Mouse (Mus musculus) stomach, embryonic 14.5 days (tissue): ENCODE data around the gene Atp10a. TPM values are rescaled to one million over a fixed set of nuclear protein-coding genes. Genes with fewer than 3 reads are reported as not detected.
A peak's percentile ranks its signal among the peaks of the same experiment; 100 is the strongest.

Experiments used
- ATAC-seq: fragments of 200-750 bp; cut with Nextera tagmentation; 2 replicates; pipeline ENCODE4 v1.8.0; 2017; ENCODE audit warnings: low read depth, moderate TSS enrichment; ENCODE audit not compliant: insufficient number of reproducible peaks, insufficient read depth, low FRiP score
- H3K27ac ChIP-seq: fragments of 300-500 bp; sonication (generic); 2 replicates; pipeline ENCODE4 v1.5.1; 2014; ENCODE audit warnings: mild to moderate bottlenecking, low read length, moderate library complexity, mixed read lengths
- H3K27me3 ChIP-seq: fragments of 300-500 bp; sonication (generic); 2 replicates; pipeline ENCODE4 v1.6.1; 2014; ENCODE audit warnings: low read length, control low read depth, mixed read lengths; ENCODE audit not compliant: control insufficient read depth, insufficient read depth
- H3K36me3 ChIP-seq: fragments of 300-500 bp; sonication (generic); 2 replicates; pipeline ENCODE4 v1.6.1; 2014; ENCODE audit warnings: mild to moderate bottlenecking, control low read depth, low read length, moderate library complexity, mixed read lengths; ENCODE audit not compliant: control insufficient read depth, insufficient read depth
- H3K4me1 ChIP-seq: fragments of 300-500 bp; sonication (generic); 2 replicates; pipeline ENCODE4 v1.6.1; 2014; ENCODE audit warnings: low read length, control low read depth, mixed read lengths; ENCODE audit not compliant: control insufficient read depth, insufficient read depth
- H3K4me2 ChIP-seq: fragments of 300-500 bp; sonication (generic); replicated peaks from 2 replicates; pipeline ENCODE4 v1.6.1; 2014; ENCODE audit warnings: low read depth, low read length, control low read depth
- H3K4me3 ChIP-seq: fragments of 300-500 bp; sonication (generic); 2 replicates; pipeline ENCODE4 v1.5.1; 2014; ENCODE audit warnings: low read depth, low read length, control low read depth
- H3K9ac ChIP-seq: fragments of 300-500 bp; sonication (generic); replicated peaks from 2 replicates; pipeline ENCODE4 v1.6.1; 2014; ENCODE audit warnings: low read depth, mild to moderate bottlenecking, control low read depth, low read length, moderate library complexity, mixed read lengths
- H3K9me3 ChIP-seq: fragments of 300-500 bp; sonication (generic); 2 replicates; pipeline ENCODE4 v1.6.1; 2016; ENCODE audit warnings: low read depth, low read length, control low read depth; ENCODE audit not compliant: control insufficient read depth
- WGBS: fragments of 180-500 bp; shearing (Covaris S2); extraction: QIAGEN DNeasy Blood & Tissue Kit; methylation state at CpG from one replicate; pipeline ENCODE4 v1.1.7; 2014; 5-methylcytosine and 5-hydroxymethylcytosine counted together
- polyA plus RNA-seq: library from polyadenylated mRNA; unstranded; fragments of >200 nt; fragmentation: Nextera tagmentation; extraction: Ambion mirVana; gene quantifications from 2 replicates; pipeline ENCODE4 v1.2.1, GENCODE M21; 2014

Gene Atp10a
- polyA plus RNA-seq, 1 experiment from 2014 or later: 4.3 TPM

DNA sequence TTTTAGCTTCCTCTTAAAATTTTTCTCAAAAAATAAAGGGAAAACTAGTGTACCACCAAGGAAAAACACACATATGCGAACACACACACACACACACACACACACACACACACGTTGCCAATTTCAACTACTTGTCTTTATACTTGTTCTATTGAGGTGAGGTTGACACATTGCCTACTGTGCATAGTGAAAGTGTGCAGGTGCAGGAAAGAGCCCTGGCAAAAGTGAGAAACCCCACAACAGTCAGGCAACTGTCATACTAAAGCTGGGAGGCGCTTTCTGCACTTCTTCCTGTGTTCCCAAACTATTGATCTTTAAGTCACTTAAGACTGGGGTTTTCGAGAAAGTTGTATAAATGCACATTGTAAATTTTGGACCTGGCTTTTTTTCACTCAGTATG, 103.3 kb downstream of the Atp10a start:
- Histone ChIP-seq H3K27ac (no peak overlapping the region), H3K9me3 (no peaks in the 10 kb centered on the region), H3K4me1 (no peaks in the 10 kb centered on the region), H3K36me3 (no peaks in the 10 kb centered on the region), H3K4me2 (no peak overlapping the region), H3K9ac (no peak overlapping the region), H3K27me3 (no peaks in the 10 kb centered on the region), H3K4me3 (no peak overlapping the region)
- no peak for ATAC-seq
- WGBS: 91% methylated on average over 4 of the region's 4 CpGs

DNA sequence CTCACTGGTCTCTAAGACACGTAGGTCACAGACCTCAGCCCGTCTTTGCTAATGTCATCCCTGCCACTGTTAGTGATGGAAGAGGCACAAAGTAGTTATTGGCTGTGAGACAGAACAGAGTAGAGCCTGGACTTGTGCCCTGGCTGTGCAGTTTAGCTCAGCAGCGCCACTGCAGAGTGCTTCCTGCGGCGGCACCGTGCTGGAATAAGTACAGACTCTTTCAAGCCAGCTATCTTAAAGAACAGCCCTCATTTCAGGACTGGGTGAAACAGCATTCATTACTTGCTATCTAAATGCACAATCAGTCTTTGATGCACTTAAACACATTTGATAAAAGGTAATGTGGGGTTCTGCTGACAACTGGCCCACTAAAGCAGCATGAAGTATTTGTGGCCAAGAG, 111.3 kb downstream of the Atp10a start:
- H3K4me1 ChIP-seq: no peaks in the 10 kb centered on the region
- no peaks in the 10 kb centered on the region for H3K9me3 ChIP-seq
- no peak overlapping the region for H3K27ac ChIP-seq
- ATAC-seq: no peak
- no peaks in the 10 kb centered on the region for H3K36me3 ChIP-seq
- H3K4me2 ChIP-seq: no peak overlapping the region
- no peaks in the 10 kb centered on the region for H3K27me3 ChIP-seq
- WGBS: 57% methylated on average over 6 of the region's 6 CpGs
- H3K9ac ChIP-seq: no peak overlapping the region
- H3K4me3 ChIP-seq: no peak overlapping the region

DNA sequence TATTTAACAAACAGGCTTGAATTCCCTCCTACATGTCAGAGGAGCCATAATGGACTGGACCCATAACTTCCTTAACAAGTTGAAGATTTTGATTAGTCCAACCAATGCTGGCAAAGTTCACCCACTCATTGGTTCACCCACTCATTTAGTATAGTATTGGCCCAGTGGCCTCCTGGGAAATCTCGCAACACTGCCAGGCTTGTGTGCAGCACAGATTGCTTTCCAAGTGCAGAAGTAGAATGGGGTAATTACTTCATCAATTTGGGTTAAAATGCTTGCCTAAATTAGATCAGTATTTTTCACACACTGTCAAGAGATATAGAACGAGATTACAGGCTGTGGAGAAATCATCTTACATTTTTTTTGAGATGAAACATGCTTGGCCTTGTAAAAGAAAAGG, 112.3 kb downstream of the Atp10a start:
- WGBS: 74% methylated on average over 2 of the region's 2 CpGs
- Histone ChIP-seq H3K27me3 (no peaks in the 10 kb centered on the region), H3K4me3 (no peak overlapping the region), H3K27ac (no peak overlapping the region), H3K4me1 (no peaks in the 10 kb centered on the region), H3K36me3 (no peaks in the 10 kb centered on the region), H3K9me3 (no peaks in the 10 kb centered on the region), H3K4me2 (no peak overlapping the region), H3K9ac (no peak overlapping the region)
- no peak for ATAC-seq

DNA sequence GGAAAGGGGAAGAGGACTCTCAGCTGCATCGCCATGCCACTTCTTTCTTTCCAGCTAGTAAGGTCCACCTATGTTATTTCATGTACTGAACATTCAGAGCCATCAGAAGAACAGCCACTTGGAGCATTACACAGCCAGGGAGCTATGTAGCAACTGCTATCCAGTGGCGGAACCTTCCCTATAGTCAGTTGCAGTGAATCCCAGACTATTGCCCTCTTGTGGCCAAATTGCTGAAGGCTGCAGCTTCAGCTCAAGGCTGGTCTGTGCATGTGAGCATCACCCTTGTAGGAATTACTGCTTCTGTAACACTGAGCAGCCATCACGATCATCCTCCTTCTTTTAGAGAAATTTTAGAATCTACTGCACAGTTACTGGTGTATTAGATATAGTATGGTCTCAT, 114.3 kb downstream of the Atp10a start:
- Histone ChIP-seq H3K27ac (no peak overlapping the region), H3K9me3 (no peaks in the 10 kb centered on the region), H3K4me3 (no peak overlapping the region), H3K36me3 (no peaks in the 10 kb centered on the region), H3K27me3 (no peaks in the 10 kb centered on the region), H3K4me1 (no peaks in the 10 kb centered on the region), H3K9ac (no peak overlapping the region), H3K4me2 (no peak overlapping the region)
- ATAC-seq: no peak
- WGBS: 81% methylated on average over 3 of the region's 3 CpGs

DNA sequence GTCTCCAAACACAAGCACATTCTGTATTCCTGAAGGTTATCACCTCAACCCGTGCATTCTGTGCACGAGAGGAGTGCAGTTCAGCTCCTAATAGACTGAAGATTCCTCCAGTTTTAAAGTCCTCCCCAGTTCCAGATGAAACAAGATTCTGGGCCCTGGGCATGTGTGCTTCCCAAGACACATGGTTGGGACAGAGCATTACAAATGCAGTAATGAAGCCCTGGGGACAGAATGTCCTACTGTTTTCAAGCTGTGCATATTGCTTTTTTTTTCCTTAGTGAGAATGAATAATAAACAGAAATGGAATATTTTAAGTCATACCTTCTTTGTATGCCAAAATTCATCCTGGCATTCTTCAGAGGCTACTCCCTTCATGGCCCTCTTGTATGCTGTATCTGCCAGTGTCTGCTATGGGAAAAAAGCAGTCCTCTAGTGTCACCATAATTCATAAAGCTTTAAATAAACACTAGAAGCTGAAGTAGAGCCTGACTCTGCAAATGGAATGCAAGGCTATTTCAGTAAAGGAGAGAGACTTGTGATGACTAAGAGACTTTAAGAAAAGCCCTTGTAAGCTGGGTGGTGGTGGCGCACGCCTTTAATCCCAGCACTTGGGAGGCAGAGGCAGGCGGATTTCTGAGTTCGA, 116.2 kb downstream of the Atp10a start:
- ATAC-seq: no peak
- H3K27me3 ChIP-seq: no peaks in the 10 kb centered on the region
- H3K4me2 ChIP-seq: no peak overlapping the region
- no peaks in the 10 kb centered on the region for H3K9me3 ChIP-seq
- no peak overlapping the region for H3K4me3 ChIP-seq
- no peak overlapping the region for H3K9ac ChIP-seq
- no peaks in the 10 kb centered on the region for H3K4me1 ChIP-seq
- H3K27ac ChIP-seq: no peak overlapping the region
- H3K36me3 ChIP-seq: no peaks in the 10 kb centered on the region
- 73% methylated on average over 6 of the region's 6 CpGs for WGBS

DNA sequence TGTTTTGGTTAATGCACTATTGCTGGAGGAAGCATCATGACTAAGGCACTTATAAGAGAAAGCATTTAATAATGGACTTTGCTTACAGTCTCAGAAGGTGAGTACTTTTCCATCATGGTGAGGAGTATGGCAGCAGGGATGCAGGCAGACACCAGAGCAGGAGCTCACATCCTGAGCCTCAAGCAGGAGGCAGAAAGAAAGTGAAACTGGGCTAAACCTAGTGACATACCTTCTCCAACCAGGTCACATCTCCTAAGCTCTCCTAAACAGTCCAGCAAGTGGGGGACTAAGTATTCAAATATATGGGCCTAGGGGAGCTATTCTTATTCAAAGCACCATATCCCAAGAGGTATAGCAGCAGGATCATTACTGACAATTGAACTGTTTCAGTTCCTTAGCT, 123.2 kb downstream of the Atp10a start:
- no peaks in the 10 kb centered on the region for H3K9me3 ChIP-seq
- H3K27me3 ChIP-seq: no peaks in the 10 kb centered on the region
- H3K9ac ChIP-seq: no peak overlapping the region
- H3K36me3 ChIP-seq: no peaks in the 10 kb centered on the region
- H3K27ac ChIP-seq: no peak overlapping the region
- H3K4me1 ChIP-seq: no peaks in the 10 kb centered on the region
- no peak overlapping the region for H3K4me2 ChIP-seq
- ATAC-seq: no peak
- no peak overlapping the region for H3K4me3 ChIP-seq

DNA sequence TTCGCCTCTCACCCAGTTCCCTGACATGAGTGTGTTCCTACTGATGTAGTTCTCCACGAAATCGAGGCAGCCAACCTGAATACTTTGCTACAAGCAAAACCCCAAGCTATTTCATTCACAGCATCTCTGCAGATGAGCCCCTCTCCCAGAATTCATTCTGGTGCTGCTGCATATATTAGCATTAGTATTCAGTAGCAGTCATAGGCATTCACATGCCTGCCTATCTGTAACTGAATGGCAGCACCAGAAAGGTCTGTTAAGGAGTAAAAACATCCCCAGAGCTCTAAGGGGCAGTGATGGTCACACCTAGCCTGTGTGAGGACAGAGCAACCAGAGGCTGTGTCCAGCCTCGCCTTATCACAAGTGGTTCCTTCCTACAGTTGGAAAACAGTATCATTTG, 131.0 kb downstream of the Atp10a start:
- peaks cover 12% of the 10 kb centered on the region for H3K4me1 ChIP-seq
- WGBS: 91% methylated on average over 4 of the region's 4 CpGs
- ATAC-seq: no peak

DNA sequence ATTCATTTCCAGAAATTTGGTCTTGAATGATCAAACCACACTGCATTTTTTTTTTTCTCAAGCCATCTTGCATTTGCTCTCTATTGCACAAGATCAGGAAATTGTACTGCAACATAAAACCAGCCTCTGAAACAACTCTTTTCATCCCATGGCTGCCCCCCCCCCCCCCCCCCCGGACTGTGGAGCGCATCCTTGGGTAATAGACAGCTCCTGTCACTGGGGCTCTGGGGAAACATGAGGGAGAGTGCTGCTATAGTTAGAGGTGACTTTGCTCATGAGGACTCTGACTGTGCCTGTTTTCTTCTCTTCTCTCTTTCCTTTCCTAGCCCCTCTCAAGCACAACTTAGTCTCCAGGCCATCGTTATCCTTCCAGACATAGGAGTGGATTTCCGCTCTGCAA, 131.6 kb downstream of the Atp10a start:
- Histone ChIP-seq H3K4me1 (peaks cover 12% of the 10 kb centered on the region), H3K27ac (peak overlapping the region; percentile 62; the same call in 1 of the 2 replicates), H3K36me3 (no peaks in the 10 kb centered on the region), H3K4me3 (no peak overlapping the region), H3K27me3 (no peaks in the 10 kb centered on the region), H3K4me2 (no peak overlapping the region), H3K9me3 (no peaks in the 10 kb centered on the region), H3K9ac (no peak overlapping the region)
- no peak for ATAC-seq
- WGBS: 59% methylated on average over 2 of the region's 4 CpGs

More for the DNA sequence above, 131.0 kb downstream of the Atp10a start:
- no peaks in the 10 kb centered on the region for H3K9me3 ChIP-seq
- H3K36me3 ChIP-seq: no peaks in the 10 kb centered on the region
- no peak overlapping the region for H3K27ac ChIP-seq
- no peak overlapping the region for H3K4me2 ChIP-seq
- H3K9ac ChIP-seq: no peak overlapping the region
- H3K4me3 ChIP-seq: no peak overlapping the region
- no peaks in the 10 kb centered on the region for H3K27me3 ChIP-seq
